Mouse (Mus musculus) testis, adult 2 months (tissue): ENCODE measurements around the gene Nt5c2.
A peak's percentile ranks its signal among the peaks of the same experiment; 100 is the strongest.

Source experiments
- CTCF ChIP-seq: fragments of 200-500 bp; IDR thresholded peaks from 2 replicates; pipeline ENCODE4 v1.5.1; 2012; ENCODE audit warnings: low read depth, mild to moderate bottlenecking, inconsistent platforms, low read length, moderate library complexity; ENCODE audit not compliant: control insufficient read depth, insufficient read depth, insufficient replicate concordance
- POLR2A ChIP-seq: fragments of 200-500 bp; IDR thresholded peaks from 2 replicates; pipeline ENCODE4 v1.6.1; 2012; ENCODE audit warnings: low read depth, mild to moderate bottlenecking, inconsistent platforms, low read length, moderate library complexity; ENCODE audit not compliant: control insufficient read depth

DNA sequence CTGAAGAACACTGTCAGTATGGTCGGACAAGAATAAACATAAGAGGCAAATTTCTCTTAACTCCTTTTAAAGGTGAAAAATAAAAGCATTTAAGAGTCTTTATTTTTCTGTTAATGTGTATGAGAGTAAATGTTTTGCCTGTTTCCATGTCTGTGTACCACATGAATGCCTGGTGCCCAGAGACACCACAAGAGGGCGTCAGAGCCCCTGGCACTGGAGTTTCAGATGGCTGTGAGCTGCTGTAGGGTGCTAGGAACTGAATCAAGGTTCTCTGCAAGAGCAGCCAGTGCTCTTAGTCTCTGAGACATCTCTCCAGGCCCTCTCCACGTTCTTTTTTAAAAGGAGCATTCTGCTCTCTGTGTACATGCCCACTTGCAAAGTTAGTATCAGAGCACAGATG lies 117.8 kb downstream of the Nt5c2 start:
- TF ChIP-seq POLR2A (no peak), CTCF (peak; percentile 27; the same call in 1 of the 2 replicates)
